Mouse (Mus musculus) left cerebral cortex, postnatal 25 days (tissue): ENCODE results near the gene Olfr572. TPM values are rescaled to one million over a fixed set of nuclear protein-coding genes. Genes with fewer than 3 reads are reported as not detected.

Source experiments
- total RNA-seq, 2 experiments: library from RNA; stranded (reverse); gene quantifications; 2 replicates each; pipeline ENCODE4 v1.2.3; 2021

Olfr572 gene
- total RNA-seq, 2 experiments from 2014 or later = not detected

Other genes starting within 250 kb of the Olfr572 start
- 1 to 10 TPM; 4.1 to 5.3 TPM for gene Trim68, start 237.1 kb upstream of the Olfr572 start, total RNA-seq
- not detected for gene Olfr557, start 228.5 kb upstream of the Olfr572 start, total RNA-seq
- gene Olfr558, start 222.2 kb upstream of the Olfr572 start, total RNA-seq = under 1 TPM; 0.27 to 0.37 TPM
- gene Olfr33, start 205.3 kb upstream of the Olfr572 start, total RNA-seq = not detected
- gene Olfr559, start 196.9 kb upstream of the Olfr572 start, total RNA-seq = not detected
- gene Olfr560, start 165.0 kb upstream of the Olfr572 start, total RNA-seq = under 1 TPM in 1 of 2 experiments, not detected in 1; 0.16 TPM
- under 1 TPM; 0.57 to 0.92 TPM for gene Olfr78, start 164.9 kb upstream of the Olfr572 start, total RNA-seq
- not detected for gene Olfr561, start 153.2 kb upstream of the Olfr572 start, total RNA-seq
- not detected for gene Olfr564, start 120.9 kb upstream of the Olfr572 start, total RNA-seq
- not detected for gene Olfr566, start 65.6 kb upstream of the Olfr572 start, total RNA-seq
- not detected for gene Olfr568, start 47.3 kb upstream of the Olfr572 start, total RNA-seq
- not detected for gene Olfr569, start 33.5 kb upstream of the Olfr572 start, total RNA-seq
- gene Olfr570, start 29.8 kb upstream of the Olfr572 start, total RNA-seq = not detected
- not detected for gene Olfr571, start 6.9 kb upstream of the Olfr572 start, total RNA-seq
- gene Olfr573-ps1, start 18.2 kb downstream of the Olfr572 start, total RNA-seq = not detected
- gene Olfr574, start 24.1 kb downstream of the Olfr572 start, total RNA-seq = not detected
- not detected for gene Olfr575, start 34.4 kb downstream of the Olfr572 start, total RNA-seq
- gene Olfr576, start 38.3 kb downstream of the Olfr572 start, total RNA-seq = not detected
- gene Olfr577, start 51.5 kb downstream of the Olfr572 start, total RNA-seq = not detected
- not detected for gene Olfr578, start 64.9 kb downstream of the Olfr572 start, total RNA-seq
- not detected for gene Olfr582, start 113.6 kb downstream of the Olfr572 start, total RNA-seq
- not detected for gene Olfr583, start 126.9 kb downstream of the Olfr572 start, total RNA-seq
- not detected for gene Olfr584, start 157.5 kb downstream of the Olfr572 start, total RNA-seq
- gene Olfr585, start 173.3 kb downstream of the Olfr572 start, total RNA-seq = not detected
- not detected for gene Olfr586, start 201.2 kb downstream of the Olfr572 start, total RNA-seq
- gene Olfr588-ps1, start 216.5 kb downstream of the Olfr572 start, total RNA-seq = not detected
- not detected for gene Olfr589, start 231.9 kb downstream of the Olfr572 start, total RNA-seq